Mouse (Mus musculus): ENCODE measurements around the gene Dll4. TPM values are rescaled to one million over a fixed set of nuclear protein-coding genes. Genes with fewer than 3 reads are reported as not detected.

Gene Dll4
- total and polyA plus RNA-seq, 2 experiments from 2014 or later: 6.2 to 6.6 TPM

- Histone ChIP-seq H3K36me3 (replicated peaks; ENCODE audit: control insufficient read depth, insufficient read depth, low read length) (peaks cover 9% of the 10 kb centered on the region), H3K4me3 (ENCODE audit: low read depth, low read length) (no peak overlapping the region), H3K4me2 (ENCODE audit: low read depth, low read length) (no peak overlapping the region), H3K27me3 (ENCODE audit: control insufficient read depth, insufficient read depth, low read length) (peaks cover 8% of the 10 kb centered on the region), H3K4me1 (ENCODE audit: control insufficient read depth, insufficient read depth) (peaks cover 7% of the 10 kb centered on the region; the same call in 1 of the 2 replicates), H3K9me3 (replicated peaks; ENCODE audit: control insufficient read depth, low read length) (no peaks in the 10 kb centered on the region), H3K27ac (ENCODE audit: low read depth) (peak overlapping the region; percentile 88), H3K9ac (replicated peaks; ENCODE audit: low read depth, low read length) (no peak overlapping the region)
- TF ChIP-seq EP300 (IDR thresholded peaks at IDR 0.05; ENCODE audit: low read depth) (no peak), CTCF (IDR thresholded peaks at IDR 0.05; ENCODE audit: low read depth) (no peak)
- ATAC-seq (ENCODE audit: insufficient read depth, low read depth) (no peak), DNase-seq (ENCODE audit: low spot score) (no peak)
- 60% methylated on average over 1 of the region's 1 CpGs for WGBS
Measured at GRCm38 (mm10) chr2:119335535-119335934, 10.0 kb downstream of the Dll4 start.

- peaks cover 4% of the 10 kb centered on the region for H3K27me3 ChIP-seq (ENCODE audit: control insufficient read depth, insufficient read depth, low read length)
- DNase-seq (ENCODE audit: low spot score) (no peak), ATAC-seq (ENCODE audit: insufficient read depth, low read depth) (no peak)
- no peak overlapping the region for H3K9ac ChIP-seq (replicated peaks; ENCODE audit: low read depth, low read length)
- H3K4me1 ChIP-seq (ENCODE audit: control insufficient read depth, insufficient read depth): peaks cover 7% of the 10 kb centered on the region; the same call in 1 of the 2 replicates
- H3K4me2 ChIP-seq (ENCODE audit: low read depth, low read length): no peak overlapping the region
- no peaks in the 10 kb centered on the region for H3K9me3 ChIP-seq (replicated peaks; ENCODE audit: control insufficient read depth, low read length)
- peak overlapping the region; percentile 88 for H3K27ac ChIP-seq (ENCODE audit: low read depth)
- TF ChIP-seq EP300 (IDR thresholded peaks at IDR 0.05; ENCODE audit: low read depth) (no peak), CTCF (IDR thresholded peaks at IDR 0.05; ENCODE audit: low read depth) (no peak)
- WGBS: 48% methylated on average over 2 of the region's 2 CpGs
- H3K4me3 ChIP-seq (ENCODE audit: low read depth, low read length): no peak overlapping the region
- peaks cover 7% of the 10 kb centered on the region for H3K36me3 ChIP-seq (replicated peaks; ENCODE audit: control insufficient read depth, insufficient read depth, low read length)
Measured at GRCm38 (mm10) chr2:119336002-119336401, 10.4 kb downstream of the Dll4 start.

GRCm38 (mm10) chr2:119336470-119336869, 10.9 kb downstream of the Dll4 start:
- Histone ChIP-seq H3K4me3 (ENCODE audit: low read depth, low read length) (no peak overlapping the region), H3K9me3 (replicated peaks; ENCODE audit: control insufficient read depth, low read length) (no peaks in the 10 kb centered on the region), H3K36me3 (replicated peaks; ENCODE audit: control insufficient read depth, insufficient read depth, low read length) (peaks cover 5% of the 10 kb centered on the region; the same call in 1 of the 2 replicates), H3K9ac (replicated peaks; ENCODE audit: low read depth, low read length) (no peak overlapping the region), H3K4me1 (ENCODE audit: control insufficient read depth, insufficient read depth) (peaks cover 7% of the 10 kb centered on the region; the same call in 1 of the 2 replicates), H3K27me3 (ENCODE audit: control insufficient read depth, insufficient read depth, low read length) (no peaks in the 10 kb centered on the region), H3K27ac (ENCODE audit: low read depth) (peak overlapping the region; percentile 88), H3K4me2 (ENCODE audit: low read depth, low read length) (no peak overlapping the region)
- ATAC-seq (ENCODE audit: insufficient read depth, low read depth): peak; percentile 22; the same call in 1 of the 2 replicates
- DNase-seq (ENCODE audit: low spot score): no peak
- 57% methylated on average over 10 of the region's 10 CpGs for WGBS
- TF ChIP-seq CTCF (IDR thresholded peaks at IDR 0.05; ENCODE audit: low read depth): no peak
- peak; percentile 67 for TF ChIP-seq EP300 (IDR thresholded peaks at IDR 0.05; ENCODE audit: low read depth)

- peaks cover 7% of the 10 kb centered on the region; the same call in 1 of the 2 replicates for H3K4me1 ChIP-seq (ENCODE audit: control insufficient read depth, insufficient read depth)
- peak overlapping the region; percentile 70 for H3K4me2 ChIP-seq (ENCODE audit: low read depth, low read length)
- peak overlapping the region; percentile 88 for H3K27ac ChIP-seq (ENCODE audit: low read depth)
- no peaks in the 10 kb centered on the region for H3K27me3 ChIP-seq (ENCODE audit: control insufficient read depth, insufficient read depth, low read length)
- WGBS: 8% methylated on average over 58 of the region's 60 CpGs
- TF ChIP-seq EP300 (IDR thresholded peaks at IDR 0.05; ENCODE audit: low read depth) (peak; percentile 83; the same call in 1 of the 2 replicates), CTCF (IDR thresholded peaks at IDR 0.05; ENCODE audit: low read depth) (peak; percentile 79)
- ATAC-seq (ENCODE audit: insufficient read depth, low read depth) (peak; percentile 88), DNase-seq (ENCODE audit: low spot score) (peak; percentile 74)
- peak overlapping the region; percentile 51 for H3K4me3 ChIP-seq (ENCODE audit: low read depth, low read length)
- H3K36me3 ChIP-seq (replicated peaks; ENCODE audit: control insufficient read depth, insufficient read depth, low read length): peaks cover under 1% of the 10 kb centered on the region; the same call in 1 of the 2 replicates
- peak overlapping the region; percentile 52 for H3K9ac ChIP-seq (replicated peaks; ENCODE audit: low read depth, low read length)
- H3K9me3 ChIP-seq (replicated peaks; ENCODE audit: control insufficient read depth, low read length): no peaks in the 10 kb centered on the region
Measured at GRCm38 (mm10) chr2:119337425-119338265, 12.1 kb downstream of the Dll4 start.

- Histone ChIP-seq H3K27me3 (ENCODE audit: control insufficient read depth, insufficient read depth, low read length) (no peaks in the 10 kb centered on the region), H3K4me1 (ENCODE audit: control insufficient read depth, insufficient read depth) (no peaks in the 10 kb centered on the region), H3K4me2 (ENCODE audit: low read depth, low read length) (no peak overlapping the region), H3K9ac (replicated peaks; ENCODE audit: low read depth, low read length) (no peak overlapping the region), H3K27ac (ENCODE audit: low read depth) (no peak overlapping the region), H3K9me3 (replicated peaks; ENCODE audit: control insufficient read depth, low read length) (no peaks in the 10 kb centered on the region), H3K4me3 (ENCODE audit: low read depth, low read length) (no peak overlapping the region), H3K36me3 (replicated peaks; ENCODE audit: control insufficient read depth, insufficient read depth, low read length) (no peaks in the 10 kb centered on the region)
- TF ChIP-seq CTCF (IDR thresholded peaks at IDR 0.05; ENCODE audit: low read depth) (no peak), EP300 (IDR thresholded peaks at IDR 0.05; ENCODE audit: low read depth) (no peak)
- no peak for DNase-seq (ENCODE audit: low spot score)
- no peak for ATAC-seq (ENCODE audit: insufficient read depth, low read depth)
- 23% methylated on average over 6 of the region's 6 CpGs for WGBS
Measured at GRCm38 (mm10) chr2:119344537-119345138, 19.1 kb downstream of the Dll4 start.
